Mouse (Mus musculus) hematopoietic stem cell, adult 5-6 weeks (primary cell): ENCODE data around the gene Coro2b. TPM values are rescaled to one million over a fixed set of nuclear protein-coding genes. Genes with fewer than 3 reads are reported as not detected.
"Not testable (repeated sequence)": the region's sequence is repeated elsewhere in the genome, so short reads cannot be mapped to it uniquely, and the experiment has no call there.

ENCODE experiments used
- ATAC-seq, 2 experiments: fragments of 125-278 bp in 1 of 2; replicated peaks in 1 of 2; 2 replicates each; pipeline ENCODE4 v1.8.0; 2016 to 2017; ENCODE audit warnings: inconsistent platforms in 2 of 2, mild to moderate bottlenecking in 2 of 2, moderate number of reproducible peaks in 2 of 2, low read depth in 1 of 2, moderate TSS enrichment in 1 of 2; ENCODE audit not compliant: low FRiP score in 2 of 2, poor library complexity in 2 of 2, severe bottlenecking in 2 of 2, insufficient read depth in 1 of 2, low TSS enrichment in 1 of 2
- total RNA-seq: library from RNA; stranded (forward); fragments of 172-1452, 232-1000 nt; gene quantifications from 2 replicates; pipeline ENCODE4 v1.2.3, GENCODE M21; 2017

Coro2b gene
- total RNA-seq, 1 experiment from 2014 or later = 2.1 TPM

- no peak for ATAC-seq
Observed at GRCm38 (mm10) chr9:62466742-62467412, 70.0 kb downstream of the Coro2b start.

GRCm38 (mm10) chr9:62466053-62466452 lies 70.8 kb downstream of the Coro2b start:
- no peak for ATAC-seq

GRCm38 (mm10) chr9:62464727-62465126 lies 72.1 kb downstream of the Coro2b start:
- ATAC-seq = no peak

GRCm38 (mm10) chr9:62461766-62462165 lies 75.1 kb downstream of the Coro2b start:
- ATAC-seq = no peak

- no peak for ATAC-seq
Observed at GRCm38 (mm10) chr9:62461095-62461494, 75.7 kb downstream of the Coro2b start.

DNA sequence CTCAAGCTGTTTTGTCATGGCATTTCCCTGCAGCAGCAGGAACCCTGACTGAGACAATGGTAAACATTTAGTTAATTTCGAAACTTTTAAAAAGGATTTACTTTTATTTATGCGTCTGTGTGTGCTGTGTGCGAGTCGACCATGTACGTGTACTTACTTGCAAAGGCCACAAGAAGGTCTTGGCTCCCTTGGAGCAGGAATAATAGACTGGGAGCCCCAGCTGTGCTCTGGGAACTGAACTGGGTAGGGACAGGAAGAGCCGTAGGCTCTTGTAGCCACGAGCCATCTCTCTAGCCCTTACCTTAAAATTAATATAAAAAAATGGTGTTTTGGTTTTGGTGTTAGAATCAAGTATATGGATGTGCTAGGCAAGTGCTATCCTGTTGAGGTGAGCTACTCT lies 76.8 kb downstream of the Coro2b start:
- no peak for ATAC-seq

GRCm38 (mm10) chr9:62458457-62458856 lies 78.4 kb downstream of the Coro2b start:
- no peak for ATAC-seq

DNA sequence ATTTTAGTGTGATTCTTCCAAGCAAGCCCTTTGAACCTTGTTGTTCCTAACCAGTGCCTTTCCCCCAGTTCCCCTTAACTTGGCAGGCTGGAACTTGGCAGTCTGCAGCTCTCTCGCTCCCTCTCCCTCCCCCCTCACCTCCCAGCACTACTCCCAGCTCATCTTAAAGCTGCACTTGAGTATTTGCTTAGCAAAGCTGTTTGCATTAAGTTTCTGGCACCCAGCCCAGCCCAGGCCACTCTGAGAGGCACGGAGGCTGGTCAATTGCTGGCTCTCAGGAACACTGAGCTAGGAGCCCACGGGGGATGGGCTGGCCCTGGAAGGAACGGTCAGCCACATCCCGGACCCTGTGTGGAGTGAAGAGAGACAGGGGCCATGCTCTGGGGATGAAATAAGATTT lies 80.8 kb downstream of the Coro2b start:
- ATAC-seq = no peak

- peak; percentile 34 to 53; a peak in 2 of 4 replicates for ATAC-seq
Observed at GRCm38 (mm10) chr9:62455210-62455969, 81.5 kb downstream of the Coro2b start.

DNA sequence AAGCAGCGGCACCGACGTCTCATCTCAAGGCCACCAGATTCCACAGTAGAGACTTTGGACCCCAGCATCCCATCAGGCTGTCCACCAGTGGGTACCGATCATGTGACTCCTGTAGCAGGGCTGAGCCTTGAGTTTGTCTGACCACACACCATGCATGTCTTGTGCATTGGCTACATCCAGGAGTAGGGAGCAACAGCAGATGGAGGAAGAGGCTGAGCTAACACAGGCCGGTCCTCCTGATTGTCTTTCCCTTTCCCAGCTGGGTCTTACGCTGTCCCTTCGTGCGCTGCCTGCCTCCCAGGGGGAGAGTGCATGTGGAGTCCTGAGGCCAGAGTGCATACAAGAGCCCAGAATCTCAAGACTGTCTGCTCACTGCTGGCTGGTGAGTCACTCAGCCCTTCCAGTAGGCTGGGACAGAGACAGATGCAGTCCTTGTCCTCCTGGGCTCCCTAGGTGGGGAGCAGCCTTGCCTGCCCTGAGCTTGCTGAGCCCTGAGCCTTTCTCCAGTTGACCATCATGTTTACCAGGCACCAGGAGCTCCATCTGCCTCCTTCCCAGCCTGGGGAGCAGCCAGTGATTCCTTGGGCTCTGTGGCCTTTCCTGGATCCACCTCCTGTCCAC lies 84.4 kb downstream of the Coro2b start:
- no peak for ATAC-seq

GRCm38 (mm10) chr9:62451585-62452372 lies 85.1 kb downstream of the Coro2b start:
- no peak for ATAC-seq

DNA sequence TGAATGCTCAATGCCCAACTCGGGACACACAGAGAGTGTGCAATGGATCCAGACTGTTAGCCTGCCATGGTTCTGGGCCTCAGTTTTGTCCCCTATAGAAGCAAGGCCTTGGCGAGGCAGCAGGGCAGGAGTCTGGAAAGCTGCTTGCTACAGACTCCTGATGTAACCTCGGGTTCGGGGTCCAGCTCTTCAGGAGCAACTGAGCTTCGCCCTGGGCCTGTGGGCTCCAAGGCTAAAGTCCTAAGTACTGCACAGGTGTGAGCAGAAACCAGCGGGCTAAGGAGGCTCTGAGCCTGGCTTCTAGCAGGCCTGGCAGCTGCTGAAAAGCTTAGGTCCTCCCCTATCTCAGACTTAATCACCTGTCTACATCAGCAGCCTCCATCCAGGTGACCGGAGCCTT lies 86.0 kb downstream of the Coro2b start:
- no peak for ATAC-seq

- no peak for ATAC-seq
Observed at GRCm38 (mm10) chr9:62450355-62450754, 86.5 kb downstream of the Coro2b start.

GRCm38 (mm10) chr9:62447337-62447736 lies 89.5 kb downstream of the Coro2b start:
- ATAC-seq = not testable (repeated sequence)

DNA sequence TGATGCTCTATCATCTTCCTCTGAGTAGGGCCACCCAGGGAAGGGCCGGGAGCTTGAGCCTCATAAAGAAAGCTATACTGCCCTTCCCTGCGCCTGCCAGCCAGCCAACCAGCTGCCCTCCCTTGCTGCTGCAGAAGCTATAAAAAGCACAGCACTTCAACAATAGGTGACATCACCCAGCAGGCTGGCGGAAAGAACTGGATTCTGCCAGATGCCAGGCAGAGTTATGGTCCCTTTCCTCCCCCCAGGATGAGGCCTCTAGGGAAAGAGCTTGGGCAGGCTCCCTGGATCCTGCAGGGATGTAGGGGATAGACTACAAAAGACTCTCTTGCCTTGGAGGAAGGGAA lies 98.1 kb downstream of the Coro2b start:
- no peak for ATAC-seq

- no peak for ATAC-seq
Observed at GRCm38 (mm10) chr9:62438085-62438754, 98.6 kb downstream of the Coro2b start.

DNA sequence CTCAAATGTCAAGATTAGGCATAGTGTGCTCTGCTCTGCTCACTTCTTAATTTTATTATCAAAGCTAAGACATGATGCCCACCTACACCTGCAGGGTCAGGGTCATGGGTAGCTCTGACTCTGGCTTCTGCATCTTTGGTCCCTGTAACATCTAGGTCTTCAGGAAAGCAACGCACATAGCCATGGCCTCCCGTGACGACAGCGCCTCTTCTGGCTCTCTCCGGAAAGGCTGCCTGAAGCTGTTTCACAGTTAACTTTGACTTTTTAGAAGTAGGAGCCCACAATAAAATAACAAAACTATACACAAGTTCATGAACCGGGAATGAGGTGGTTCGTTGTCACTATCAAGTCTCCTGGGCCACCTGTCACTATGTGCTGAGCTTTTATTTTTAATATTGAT lies 99.4 kb downstream of the Coro2b start:
- ATAC-seq = no peak
